Mouse (Mus musculus) thymus, adult 18-20 months (tissue): ENCODE results near the gene Med16.
A peak's percentile ranks its signal among the peaks of the same experiment; 100 is the strongest.

ENCODE experiments used
- DNase-seq, 2 experiments: peaks; one replicate each; pipeline ENCODE4 v3.0.0; 2022; ENCODE audit warnings: mixed read lengths in 2 of 2

Med16 gene

GRCm38 (mm10) chr10:79858416-79859074, 50.2 kb downstream of the Med16 start:
- no peak for DNase-seq

GRCm38 (mm10) chr10:79857894-79858293, 50.8 kb downstream of the Med16 start:
- no peak for DNase-seq

GRCm38 (mm10) chr10:79857452-79857811, 51.3 kb downstream of the Med16 start:
- DNase-seq = no peak

GRCm38 (mm10) chr10:79856704-79857451, 51.8 kb downstream of the Med16 start:
- DNase-seq = no peak

- no peak for DNase-seq
Observed at GRCm38 (mm10) chr10:79856280-79856679, 52.4 kb downstream of the Med16 start.

- DNase-seq = no peak
Observed at GRCm38 (mm10) chr10:79855558-79856184, 53.1 kb downstream of the Med16 start.

- peak; percentile 69 to 78 for DNase-seq
Observed at GRCm38 (mm10) chr10:79854801-79855541, 53.8 kb downstream of the Med16 start.

GRCm38 (mm10) chr10:79853860-79854795, 54.6 kb downstream of the Med16 start, which contains the start of gene Ptbp1:
Ptbp1 (plus strand) TSS chr10:79854427.
- peak; percentile 98 to 99 for DNase-seq

GRCm38 (mm10) chr10:79853392-79853791, 55.3 kb downstream of the Med16 start:
- peak; percentile 60 to 69 for DNase-seq

- no peak for DNase-seq
Observed at GRCm38 (mm10) chr10:79852827-79853226, 55.9 kb downstream of the Med16 start.

GRCm38 (mm10) chr10:79852107-79852789, 56.5 kb downstream of the Med16 start:
- no peak for DNase-seq

GRCm38 (mm10) chr10:79851653-79852052, 57.1 kb downstream of the Med16 start:
- DNase-seq = no peak

- DNase-seq = no peak
Observed at GRCm38 (mm10) chr10:79849941-79850628, 58.6 kb downstream of the Med16 start.

GRCm38 (mm10) chr10:79846553-79846952, 62.2 kb downstream of the Med16 start:
- no peak for DNase-seq
